Mouse (Mus musculus): ENCODE data around the gene Ptprq. TPM values are rescaled to one million over a fixed set of nuclear protein-coding genes. Genes with fewer than 3 reads are reported as not detected.

Gene Ptprq
- polyA plus RNA-seq, 1 experiment, result 0.02 TPM

- WGBS, result 79% methylated on average over 5 of the region's 5 CpGs
- H3K4me3 ChIP-seq (ENCODE audit: insufficient read depth, low read depth, low read length), result no peak overlapping the region
These were observed 136.5 kb downstream of the Ptprq start for GRCm38 (mm10) chr10:107583360-107583759.

GRCm38 (mm10) chr10:107569044-107569443 is 150.8 kb downstream of the Ptprq start:
- TF ChIP-seq POLR2A (IDR thresholded peaks at IDR 0.05; ENCODE audit: low read depth, low read length), result no peak
- no peak for TF ChIP-seq CTCF (conservative IDR thresholded peaks at IDR 0.05; ENCODE audit: insufficient read depth, insufficient read length, low read depth, low read length)
- Histone ChIP-seq H3K4me3 (ENCODE audit: insufficient read depth, low read depth, low read length) (no peak overlapping the region), H3K27ac (ENCODE audit: insufficient read depth, low read depth, low read length) (no peak overlapping the region), H3K36me3 (ENCODE audit: control insufficient read depth, insufficient read depth, low read length) (no peaks in the 10 kb centered on the region), H3K27me3 (replicated peaks; ENCODE audit: control insufficient read depth, insufficient read depth, low read length) (no peaks in the 10 kb centered on the region), H3K4me1 (ENCODE audit: control insufficient read depth, insufficient read depth, low read length) (no peaks in the 10 kb centered on the region)
- no peak for DNase-seq
- WGBS, result 20% methylated on average over 3 of the region's 3 CpGs

More at GRCm38 (mm10) chr10:107583360-107583759, 136.5 kb downstream of the Ptprq start:
- DNase-seq, result no peak
- H3K27me3 ChIP-seq (replicated peaks; ENCODE audit: control insufficient read depth, insufficient read depth, low read length), result no peaks in the 10 kb centered on the region
- no peaks in the 10 kb centered on the region for H3K4me1 ChIP-seq (ENCODE audit: control insufficient read depth, insufficient read depth, low read length)
- no peaks in the 10 kb centered on the region for H3K36me3 ChIP-seq (ENCODE audit: control insufficient read depth, insufficient read depth, low read length)
- TF ChIP-seq CTCF (conservative IDR thresholded peaks at IDR 0.05; ENCODE audit: insufficient read depth, insufficient read length, low read depth, low read length) (no peak), POLR2A (IDR thresholded peaks at IDR 0.05; ENCODE audit: low read depth, low read length) (no peak)
- H3K27ac ChIP-seq (ENCODE audit: insufficient read depth, low read depth, low read length), result no peak overlapping the region

GRCm38 (mm10) chr10:107568261-107568660 is 151.6 kb downstream of the Ptprq start:
- Histone ChIP-seq H3K36me3 (ENCODE audit: control insufficient read depth, insufficient read depth, low read length) (no peaks in the 10 kb centered on the region), H3K4me1 (ENCODE audit: control insufficient read depth, insufficient read depth, low read length) (no peaks in the 10 kb centered on the region), H3K27ac (ENCODE audit: insufficient read depth, low read depth, low read length) (no peak overlapping the region), H3K27me3 (replicated peaks; ENCODE audit: control insufficient read depth, insufficient read depth, low read length) (no peaks in the 10 kb centered on the region), H3K4me3 (ENCODE audit: insufficient read depth, low read depth, low read length) (no peak overlapping the region)
- no peak for TF ChIP-seq POLR2A (IDR thresholded peaks at IDR 0.05; ENCODE audit: low read depth, low read length)
- no peak for TF ChIP-seq CTCF (conservative IDR thresholded peaks at IDR 0.05; ENCODE audit: insufficient read depth, insufficient read length, low read depth, low read length)
- 52% methylated on average over 4 of the region's 4 CpGs for WGBS
- no peak for DNase-seq

GRCm38 (mm10) chr10:107562875-107563274 is 157.0 kb downstream of the Ptprq start:
- Histone ChIP-seq H3K27ac (ENCODE audit: insufficient read depth, low read depth, low read length) (no peak overlapping the region), H3K4me3 (ENCODE audit: insufficient read depth, low read depth, low read length) (no peak overlapping the region), H3K4me1 (ENCODE audit: control insufficient read depth, insufficient read depth, low read length) (no peaks in the 10 kb centered on the region), H3K27me3 (replicated peaks; ENCODE audit: control insufficient read depth, insufficient read depth, low read length) (no peaks in the 10 kb centered on the region), H3K36me3 (ENCODE audit: control insufficient read depth, insufficient read depth, low read length) (no peaks in the 10 kb centered on the region)
- WGBS, result 15% methylated on average over 13 of the region's 13 CpGs
- TF ChIP-seq POLR2A (IDR thresholded peaks at IDR 0.05; ENCODE audit: low read depth, low read length), result no peak
- no peak for TF ChIP-seq CTCF (conservative IDR thresholded peaks at IDR 0.05; ENCODE audit: insufficient read depth, insufficient read length, low read depth, low read length)
- no peak for DNase-seq

- TF ChIP-seq POLR2A (IDR thresholded peaks at IDR 0.05; ENCODE audit: low read depth, low read length), result no peak
- TF ChIP-seq CTCF (conservative IDR thresholded peaks at IDR 0.05; ENCODE audit: insufficient read depth, insufficient read length, low read depth, low read length), result no peak
- no peak for DNase-seq
- Histone ChIP-seq H3K4me1 (ENCODE audit: control insufficient read depth, insufficient read depth, low read length) (no peaks in the 10 kb centered on the region), H3K27me3 (replicated peaks; ENCODE audit: control insufficient read depth, insufficient read depth, low read length) (no peaks in the 10 kb centered on the region), H3K4me3 (ENCODE audit: insufficient read depth, low read depth, low read length) (no peak overlapping the region), H3K27ac (ENCODE audit: insufficient read depth, low read depth, low read length) (no peak overlapping the region), H3K36me3 (ENCODE audit: control insufficient read depth, insufficient read depth, low read length) (no peaks in the 10 kb centered on the region)
These were observed 159.0 kb downstream of the Ptprq start for GRCm38 (mm10) chr10:107560881-107561280.

- 16% methylated on average over 1 of the region's 1 CpGs for WGBS
- TF ChIP-seq CTCF (conservative IDR thresholded peaks at IDR 0.05; ENCODE audit: insufficient read depth, insufficient read length, low read depth, low read length) (no peak), POLR2A (IDR thresholded peaks at IDR 0.05; ENCODE audit: low read depth, low read length) (no peak)
- Histone ChIP-seq H3K4me3 (ENCODE audit: insufficient read depth, low read depth, low read length) (no peak overlapping the region), H3K27ac (ENCODE audit: insufficient read depth, low read depth, low read length) (no peak overlapping the region), H3K4me1 (ENCODE audit: control insufficient read depth, insufficient read depth, low read length) (no peaks in the 10 kb centered on the region), H3K27me3 (replicated peaks; ENCODE audit: control insufficient read depth, insufficient read depth, low read length) (no peaks in the 10 kb centered on the region), H3K36me3 (ENCODE audit: control insufficient read depth, insufficient read depth, low read length) (no peaks in the 10 kb centered on the region)
- DNase-seq, result no peak
These were observed 176.8 kb downstream of the Ptprq start for GRCm38 (mm10) chr10:107543026-107543425.

GRCm38 (mm10) chr10:107528758-107529157 is 191.1 kb downstream of the Ptprq start:
- TF ChIP-seq POLR2A (IDR thresholded peaks at IDR 0.05; ENCODE audit: low read depth, low read length), result no peak
- no peak for TF ChIP-seq CTCF (conservative IDR thresholded peaks at IDR 0.05; ENCODE audit: insufficient read depth, insufficient read length, low read depth, low read length)
- H3K27me3 ChIP-seq (replicated peaks; ENCODE audit: control insufficient read depth, insufficient read depth, low read length), result no peaks in the 10 kb centered on the region
- 80% methylated on average over 1 of the region's 1 CpGs for WGBS
- no peak for DNase-seq
- H3K27ac ChIP-seq (ENCODE audit: insufficient read depth, low read depth, low read length), result no peak overlapping the region
- H3K4me3 ChIP-seq (ENCODE audit: insufficient read depth, low read depth, low read length), result no peak overlapping the region
- H3K36me3 ChIP-seq (ENCODE audit: control insufficient read depth, insufficient read depth, low read length), result no peaks in the 10 kb centered on the region
- H3K4me1 ChIP-seq (ENCODE audit: control insufficient read depth, insufficient read depth, low read length), result no peaks in the 10 kb centered on the region

- Histone ChIP-seq H3K27ac (ENCODE audit: insufficient read depth, low read depth, low read length) (no peak overlapping the region), H3K27me3 (replicated peaks; ENCODE audit: control insufficient read depth, insufficient read depth, low read length) (no peaks in the 10 kb centered on the region), H3K4me3 (ENCODE audit: insufficient read depth, low read depth, low read length) (no peak overlapping the region), H3K4me1 (ENCODE audit: control insufficient read depth, insufficient read depth, low read length) (no peaks in the 10 kb centered on the region), H3K36me3 (ENCODE audit: control insufficient read depth, insufficient read depth, low read length) (no peaks in the 10 kb centered on the region)
- no peak for DNase-seq
- TF ChIP-seq POLR2A (IDR thresholded peaks at IDR 0.05; ENCODE audit: low read depth, low read length) (no peak), CTCF (conservative IDR thresholded peaks at IDR 0.05; ENCODE audit: insufficient read depth, insufficient read length, low read depth, low read length) (no peak)
- 58% methylated on average over 5 of the region's 5 CpGs for WGBS
These were observed 200.6 kb downstream of the Ptprq start for GRCm38 (mm10) chr10:107519216-107519615.
